Mouse (Mus musculus): ENCODE measurements around the gene Ttll9. TPM values are rescaled to one million over a fixed set of nuclear protein-coding genes. Genes with fewer than 3 reads are reported as not detected.
A peak's percentile ranks its signal among the peaks of the same experiment; 100 is the strongest.

Gene Ttll9
- polyA plus RNA-seq, 1 experiment from 2014 or later: 0.65 TPM

- Histone ChIP-seq H3K9ac (ENCODE audit: low read depth, low read length) (no peak overlapping the region; the same call in 1 of the 2 replicates), H3K4me3 (ENCODE audit: low read depth, low read length) (peak overlapping the region; percentile 66), H3K36me3 (ENCODE audit: control insufficient read depth, insufficient read depth) (peaks cover 28% of the 10 kb centered on the region), H3K4me2 (replicated peaks; ENCODE audit: low read depth) (peak overlapping the region; percentile 86), H3K9me3 (ENCODE audit: control insufficient read depth) (no peaks in the 10 kb centered on the region), H3K4me1 (replicated peaks; ENCODE audit: control insufficient read depth, insufficient read depth, low read length) (peaks cover 7% of the 10 kb centered on the region), H3K27ac (ENCODE audit: low read depth, low read length) (no peak overlapping the region), H3K27me3 (replicated peaks; ENCODE audit: control insufficient read depth, insufficient read depth, low read length) (0 out of 2 replicates have a peak, but pooled peaks cover 5% of the 10 kb centered on the region)
- no peak for ATAC-seq
- 88% methylated on average over 11 of the region's 11 CpGs for WGBS
- TF ChIP-seq CTCF (IDR thresholded peaks at IDR 0.05; ENCODE audit: low read depth): no peak
These were observed 51.6 kb downstream of the Ttll9 start for GRCm38 (mm10) chr2:153013724-153014515.

GRCm38 (mm10) chr2:153014758-153015593 is 52.7 kb downstream of the Ttll9 start, which contains the start of gene Pdrg1:
Pdrg1 (minus strand) TSS chr2:153015427.
- peak; percentile 98 for TF ChIP-seq CTCF (IDR thresholded peaks at IDR 0.05; ENCODE audit: low read depth)

DNA sequence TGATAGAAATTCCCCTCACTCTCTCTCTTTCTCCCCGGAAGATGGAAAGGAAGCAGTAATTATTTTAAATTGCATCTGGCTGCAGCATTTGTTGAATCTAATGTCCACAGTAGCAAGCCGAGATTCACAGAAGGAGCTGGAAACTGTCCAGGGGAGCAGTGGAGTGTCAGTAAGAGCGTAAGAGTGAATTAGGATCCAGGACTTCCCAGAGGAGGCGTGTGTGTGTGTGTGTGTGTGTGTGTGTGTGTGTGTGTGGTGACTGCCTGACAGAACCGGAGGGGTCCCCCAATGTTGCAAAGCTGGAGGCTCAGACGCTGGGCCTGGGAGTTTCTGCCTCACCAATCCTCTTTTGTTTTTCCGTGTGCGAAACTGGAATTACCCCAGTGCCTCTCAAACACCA is 53.5 kb downstream of the Ttll9 start:
- no peaks in the 10 kb centered on the region for H3K9me3 ChIP-seq (ENCODE audit: control insufficient read depth)

More at GRCm38 (mm10) chr2:153014758-153015593, 52.7 kb downstream of the Ttll9 start, which contains the start of gene Pdrg1:
- Histone ChIP-seq H3K27ac (ENCODE audit: low read depth, low read length) (no peak within 1 kb of the TSS), H3K9me3 (ENCODE audit: control insufficient read depth) (no peaks in the 10 kb centered on the region), H3K4me3 (ENCODE audit: low read depth, low read length) (peak within 1 kb of the TSS; percentile 66), H3K4me1 (replicated peaks; ENCODE audit: control insufficient read depth, insufficient read depth, low read length) (peaks cover 7% of the 10 kb centered on the region), H3K36me3 (ENCODE audit: control insufficient read depth, insufficient read depth) (peaks cover 17% of the 10 kb centered on the region), H3K4me2 (replicated peaks; ENCODE audit: low read depth) (peak within 1 kb of the TSS; percentile 86), H3K9ac (ENCODE audit: low read depth, low read length) (peak within 1 kb of the TSS; percentile 68), H3K27me3 (replicated peaks; ENCODE audit: control insufficient read depth, insufficient read depth, low read length) (0 out of 2 replicates have a peak, but pooled peaks cover 5% of the 10 kb centered on the region)
- 1% methylated on average over 53 of the region's 54 CpGs for WGBS
- ATAC-seq: peak; percentile 93

GRCm38 (mm10) chr2:153016786-153017185 is 54.5 kb downstream of the Ttll9 start:
- no peak for TF ChIP-seq CTCF (IDR thresholded peaks at IDR 0.05; ENCODE audit: low read depth)
- H3K4me3 ChIP-seq (ENCODE audit: low read depth, low read length): no peak overlapping the region

More for the DNA sequence above, 53.5 kb downstream of the Ttll9 start:
- no peak for TF ChIP-seq CTCF (IDR thresholded peaks at IDR 0.05; ENCODE audit: low read depth)
- 47% methylated on average over 8 of the region's 8 CpGs for WGBS
- no peak overlapping the region for H3K27ac ChIP-seq (ENCODE audit: low read depth, low read length)
- no peak overlapping the region for H3K4me3 ChIP-seq (ENCODE audit: low read depth, low read length)
- peak overlapping the region; percentile 86 for H3K4me2 ChIP-seq (replicated peaks; ENCODE audit: low read depth)
- H3K27me3 ChIP-seq (replicated peaks; ENCODE audit: control insufficient read depth, insufficient read depth, low read length): 0 out of 2 replicates have a peak, but pooled peaks cover 5% of the 10 kb centered on the region
- peaks cover 10% of the 10 kb centered on the region for H3K36me3 ChIP-seq (ENCODE audit: control insufficient read depth, insufficient read depth)
- ATAC-seq: no peak
- peaks cover 7% of the 10 kb centered on the region for H3K4me1 ChIP-seq (replicated peaks; ENCODE audit: control insufficient read depth, insufficient read depth, low read length)
- no peak overlapping the region for H3K9ac ChIP-seq (ENCODE audit: low read depth, low read length)

GRCm38 (mm10) chr2:153019355-153019754 is 57.1 kb downstream of the Ttll9 start:
- Histone ChIP-seq H3K4me3 (ENCODE audit: low read depth, low read length) (no peak overlapping the region), H3K9me3 (ENCODE audit: control insufficient read depth) (no peaks in the 10 kb centered on the region), H3K27me3 (replicated peaks; ENCODE audit: control insufficient read depth, insufficient read depth, low read length) (0 out of 2 replicates have a peak, but pooled peaks cover 5% of the 10 kb centered on the region), H3K4me2 (replicated peaks; ENCODE audit: low read depth) (no peak overlapping the region), H3K9ac (ENCODE audit: low read depth, low read length) (no peak overlapping the region), H3K27ac (ENCODE audit: low read depth, low read length) (no peak overlapping the region), H3K36me3 (ENCODE audit: control insufficient read depth, insufficient read depth) (no peaks in the 10 kb centered on the region), H3K4me1 (replicated peaks; ENCODE audit: control insufficient read depth, insufficient read depth, low read length) (peaks cover 2% of the 10 kb centered on the region)
- no peak for TF ChIP-seq CTCF (IDR thresholded peaks at IDR 0.05; ENCODE audit: low read depth)
- 83% methylated on average over 3 of the region's 3 CpGs for WGBS
- no peak for ATAC-seq

More at GRCm38 (mm10) chr2:153016786-153017185, 54.5 kb downstream of the Ttll9 start:
- Histone ChIP-seq H3K27ac (ENCODE audit: low read depth, low read length) (no peak overlapping the region), H3K9me3 (ENCODE audit: control insufficient read depth) (no peaks in the 10 kb centered on the region), H3K27me3 (replicated peaks; ENCODE audit: control insufficient read depth, insufficient read depth, low read length) (0 out of 2 replicates have a peak, but pooled peaks cover 5% of the 10 kb centered on the region), H3K9ac (ENCODE audit: low read depth, low read length) (no peak overlapping the region), H3K36me3 (ENCODE audit: control insufficient read depth, insufficient read depth) (peaks cover 3% of the 10 kb centered on the region; the same call in 1 of the 2 replicates), H3K4me2 (replicated peaks; ENCODE audit: low read depth) (no peak overlapping the region), H3K4me1 (replicated peaks; ENCODE audit: control insufficient read depth, insufficient read depth, low read length) (peaks cover 7% of the 10 kb centered on the region)
- ATAC-seq: no peak
- 39% methylated on average over 5 of the region's 5 CpGs for WGBS

DNA sequence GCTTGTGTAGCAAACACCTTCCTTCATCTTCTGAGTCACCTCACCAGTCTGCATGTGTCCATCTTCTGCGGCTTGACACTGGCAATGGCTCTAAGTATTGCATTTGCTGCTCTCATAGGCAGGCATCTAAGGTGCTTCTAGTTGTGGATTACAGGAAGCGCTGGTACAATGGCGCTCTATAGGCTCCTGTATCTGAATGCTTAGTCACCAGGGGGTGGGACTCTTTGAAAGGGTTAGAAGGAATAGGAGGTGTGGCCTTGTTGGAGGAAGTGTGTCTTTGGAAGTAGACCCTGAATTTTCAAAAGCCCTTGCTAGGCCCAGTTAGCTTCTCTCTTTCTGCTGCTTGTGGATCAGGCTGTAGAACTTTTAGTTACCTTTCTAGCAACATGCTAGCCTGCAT is 58.9 kb downstream of the Ttll9 start:
- H3K9ac ChIP-seq (ENCODE audit: low read depth, low read length): no peak overlapping the region
- TF ChIP-seq CTCF (IDR thresholded peaks at IDR 0.05; ENCODE audit: low read depth): no peak

More for the DNA sequence above, 58.9 kb downstream of the Ttll9 start:
- H3K36me3 ChIP-seq (ENCODE audit: control insufficient read depth, insufficient read depth): no peaks in the 10 kb centered on the region
- 72% methylated on average over 3 of the region's 3 CpGs for WGBS
- H3K4me1 ChIP-seq (replicated peaks; ENCODE audit: control insufficient read depth, insufficient read depth, low read length): no peaks in the 10 kb centered on the region
- H3K4me2 ChIP-seq (replicated peaks; ENCODE audit: low read depth): no peak overlapping the region
- ATAC-seq: no peak
- no peak overlapping the region for H3K4me3 ChIP-seq (ENCODE audit: low read depth, low read length)
- 0 out of 2 replicates have a peak, but pooled peaks cover 3% of the 10 kb centered on the region for H3K27me3 ChIP-seq (replicated peaks; ENCODE audit: control insufficient read depth, insufficient read depth, low read length)
- no peaks in the 10 kb centered on the region for H3K9me3 ChIP-seq (ENCODE audit: control insufficient read depth)
- H3K27ac ChIP-seq (ENCODE audit: low read depth, low read length): no peak overlapping the region
